Mouse (Mus musculus) mesoderm, embryonic 11.5 days (tissue): Measurements from ENCODE around the gene Spata2.

Experiments used
- DNase-seq: peaks from one replicate; pipeline ENCODE4 v3.0.0-alpha.2; 2012; ENCODE audit warnings: low read depth, low spot score

The Spata2 gene

GRCm38 (mm10) chr2:167449331-167450275, 43.1 kb downstream of the Spata2 start:
- no peak for DNase-seq

GRCm38 (mm10) chr2:167447629-167448028, 45.1 kb downstream of the Spata2 start:
- DNase-seq, result no peak

GRCm38 (mm10) chr2:167447207-167447606, 45.5 kb downstream of the Spata2 start:
- DNase-seq, result no peak

- DNase-seq, result no peak
These were observed 46.5 kb downstream of the Spata2 start for GRCm38 (mm10) chr2:167445911-167446780.

GRCm38 (mm10) chr2:167443411-167444193, 49.1 kb downstream of the Spata2 start:
- DNase-seq, result no peak

- DNase-seq, result no peak
These were observed 53.3 kb downstream of the Spata2 start for GRCm38 (mm10) chr2:167439422-167439821.

GRCm38 (mm10) chr2:167436371-167436770, 56.3 kb downstream of the Spata2 start:
- no peak for DNase-seq

- DNase-seq, result no peak
These were observed 57.1 kb downstream of the Spata2 start for GRCm38 (mm10) chr2:167435631-167436030.

GRCm38 (mm10) chr2:167434570-167434969, 58.1 kb downstream of the Spata2 start:
- no peak for DNase-seq

- DNase-seq, result no peak
These were observed 61.3 kb downstream of the Spata2 start for GRCm38 (mm10) chr2:167431418-167431776.
